Mouse (Mus musculus): Measurements from ENCODE around the gene Actn4.

Actn4 gene

DNA sequence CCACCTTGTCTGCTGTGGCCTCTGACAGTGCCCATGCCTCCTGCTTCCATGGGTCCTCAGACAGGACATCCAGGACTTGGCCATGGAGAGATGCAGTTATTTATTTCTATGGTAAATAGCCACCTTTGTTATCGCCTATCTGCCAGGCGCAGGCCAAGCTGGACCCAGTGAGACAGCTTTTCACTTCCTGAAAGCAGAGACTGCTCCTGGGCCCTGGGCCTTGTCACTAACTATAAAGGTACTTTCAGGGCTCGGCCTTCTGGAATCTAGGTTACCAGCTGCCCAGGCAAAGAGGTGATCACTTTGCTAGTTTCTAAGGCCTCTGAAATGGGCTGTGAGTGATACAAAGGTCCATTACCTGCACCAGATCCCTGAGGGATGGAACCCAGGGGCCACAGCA, 37.3 kb downstream of the Actn4 start:
- in situ Hi-C loops (cut with MboI): no loop called here

DNA sequence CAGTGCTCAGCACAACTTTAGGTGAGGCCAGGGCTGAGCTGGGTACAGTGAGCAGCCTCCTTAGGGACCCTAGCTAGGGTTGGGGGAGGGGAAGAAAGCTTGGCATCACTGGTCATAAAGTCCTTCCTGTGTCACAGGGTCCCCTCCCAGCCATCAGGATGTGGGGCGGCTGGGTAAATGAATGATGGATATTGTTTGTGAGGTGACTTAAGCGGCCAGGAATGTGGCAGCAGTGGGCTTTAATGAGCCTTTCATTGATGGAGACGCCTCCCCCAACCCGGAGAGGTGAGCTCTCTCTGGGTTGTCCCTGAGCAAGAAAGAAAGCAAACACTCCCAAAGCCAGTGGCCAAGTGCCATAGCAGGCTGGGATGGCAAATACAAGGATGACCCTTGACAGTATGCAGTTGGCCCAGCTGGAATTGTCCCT, 38.3 kb downstream of the Actn4 start:
- in situ Hi-C loops (cut with MboI): no loop called here

DNA sequence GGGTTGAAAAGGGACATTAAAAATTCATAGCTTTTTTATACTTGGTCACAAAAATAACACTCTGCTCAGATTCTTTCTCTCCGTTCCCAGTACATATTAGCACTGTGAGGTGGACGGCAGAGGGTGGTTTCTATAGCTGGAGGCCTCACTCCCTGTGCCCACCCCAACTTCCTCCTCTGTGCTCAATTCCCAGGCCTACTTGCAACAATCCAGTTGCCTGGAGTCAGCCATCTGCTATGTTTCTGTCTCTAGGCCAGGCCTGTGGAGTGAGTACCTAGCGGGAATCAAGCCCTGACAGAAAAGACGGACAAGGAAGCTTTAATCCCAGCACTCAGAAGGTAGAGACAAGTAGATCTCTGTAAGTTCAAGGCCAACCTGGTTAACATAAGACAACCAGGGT, 39.5 kb downstream of the Actn4 start:
- in situ Hi-C loops (cut with MboI): no loop called here

DNA sequence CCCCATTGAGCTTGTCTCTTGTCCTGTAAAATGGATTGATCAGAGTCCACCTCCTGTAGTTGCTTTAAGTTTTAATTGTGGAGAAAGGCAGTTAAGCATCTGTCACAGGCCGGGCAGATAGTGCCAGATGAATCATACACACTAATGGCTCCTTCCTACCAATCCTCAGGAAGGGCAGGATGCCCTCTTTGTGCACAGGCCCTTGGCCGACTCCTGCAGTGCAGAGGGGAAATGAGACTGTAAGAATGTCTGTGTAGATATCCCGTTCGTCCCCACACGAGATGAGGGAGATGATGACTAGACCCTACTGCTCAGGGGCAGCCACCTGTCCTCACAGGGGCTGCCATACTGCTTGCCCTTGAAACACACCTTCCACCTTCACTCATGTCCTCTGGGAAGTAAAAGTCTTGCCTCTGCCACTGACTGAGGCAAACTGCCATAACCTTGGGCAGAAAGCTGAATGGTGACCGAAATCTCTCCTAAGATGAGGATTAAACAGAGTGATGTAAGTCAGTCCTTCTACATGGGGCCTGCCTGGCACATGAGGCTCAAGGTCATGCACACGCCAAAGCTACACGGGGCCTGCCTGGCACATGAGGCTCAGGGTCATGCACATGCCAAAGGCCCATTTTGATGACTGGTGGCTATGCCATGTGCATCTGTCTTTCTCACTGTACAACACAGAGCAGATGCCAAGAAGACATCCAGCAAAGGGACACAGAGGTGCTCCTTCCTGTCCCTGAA, 40.2 kb downstream of the Actn4 start:
- in situ Hi-C loops (cut with MboI): no loop called here

DNA sequence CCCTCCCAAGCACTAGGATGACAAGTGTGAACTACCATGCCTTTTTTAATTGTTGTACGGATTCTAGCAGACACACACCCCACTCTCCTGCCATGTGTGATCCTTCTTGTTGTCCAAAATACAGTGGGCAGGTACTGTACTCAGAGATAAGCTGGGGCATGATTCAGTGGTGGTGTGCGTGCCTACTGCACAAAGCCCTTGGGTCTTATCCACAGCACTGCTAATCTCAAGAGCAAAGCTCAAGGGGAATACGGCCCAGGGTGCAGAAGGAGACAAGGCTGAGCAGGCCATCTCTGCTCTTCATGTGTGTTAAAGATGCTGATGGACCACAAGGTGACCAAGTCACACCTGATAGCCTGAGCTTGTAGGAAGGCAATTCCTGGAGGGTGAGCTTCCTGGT, 41.0 kb downstream of the Actn4 start:
- in situ Hi-C loops (cut with MboI): no loop called here

DNA sequence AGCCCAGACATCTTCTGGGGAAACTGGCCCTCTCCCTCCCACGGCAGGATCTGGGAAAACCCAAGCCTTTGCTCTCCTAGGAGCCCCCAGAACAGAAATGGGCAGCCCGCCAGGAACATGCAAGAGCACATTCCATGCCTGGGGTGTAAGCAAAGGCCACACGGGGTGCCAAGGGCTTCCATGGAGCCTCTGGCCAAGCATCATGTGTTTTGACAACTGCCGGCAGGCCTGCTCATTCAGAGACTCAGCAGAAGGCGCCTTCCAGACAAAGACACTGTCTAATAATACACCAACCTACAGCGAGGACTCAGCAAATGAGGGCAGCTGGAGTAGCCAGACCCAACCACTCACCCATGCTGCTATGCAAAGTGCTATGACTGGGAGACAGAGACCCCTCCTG, 42.3 kb downstream of the Actn4 start:
- in situ Hi-C loops (cut with MboI): no loop called here

DNA sequence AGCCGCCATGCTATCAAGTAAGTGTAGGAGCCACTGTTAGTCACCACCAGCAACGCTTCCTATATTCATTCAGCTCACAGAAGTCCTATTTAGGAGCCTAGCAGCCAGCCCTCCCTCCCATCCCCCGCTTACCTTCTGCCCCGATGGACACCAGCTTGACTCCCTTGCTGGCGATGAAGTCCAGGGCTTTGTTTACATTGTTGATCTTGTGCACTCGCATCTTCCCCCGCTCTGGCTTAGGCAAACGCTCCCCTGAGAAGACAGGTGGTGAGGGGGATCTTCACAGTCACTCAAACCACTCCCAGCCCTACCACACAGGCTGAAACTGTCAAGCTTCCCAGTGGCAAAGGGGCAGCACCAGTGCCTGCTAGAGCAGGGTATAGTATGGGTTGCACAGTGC, 43.6 kb downstream of the Actn4 start:
- in situ Hi-C loops (cut with MboI): no loop called here

DNA sequence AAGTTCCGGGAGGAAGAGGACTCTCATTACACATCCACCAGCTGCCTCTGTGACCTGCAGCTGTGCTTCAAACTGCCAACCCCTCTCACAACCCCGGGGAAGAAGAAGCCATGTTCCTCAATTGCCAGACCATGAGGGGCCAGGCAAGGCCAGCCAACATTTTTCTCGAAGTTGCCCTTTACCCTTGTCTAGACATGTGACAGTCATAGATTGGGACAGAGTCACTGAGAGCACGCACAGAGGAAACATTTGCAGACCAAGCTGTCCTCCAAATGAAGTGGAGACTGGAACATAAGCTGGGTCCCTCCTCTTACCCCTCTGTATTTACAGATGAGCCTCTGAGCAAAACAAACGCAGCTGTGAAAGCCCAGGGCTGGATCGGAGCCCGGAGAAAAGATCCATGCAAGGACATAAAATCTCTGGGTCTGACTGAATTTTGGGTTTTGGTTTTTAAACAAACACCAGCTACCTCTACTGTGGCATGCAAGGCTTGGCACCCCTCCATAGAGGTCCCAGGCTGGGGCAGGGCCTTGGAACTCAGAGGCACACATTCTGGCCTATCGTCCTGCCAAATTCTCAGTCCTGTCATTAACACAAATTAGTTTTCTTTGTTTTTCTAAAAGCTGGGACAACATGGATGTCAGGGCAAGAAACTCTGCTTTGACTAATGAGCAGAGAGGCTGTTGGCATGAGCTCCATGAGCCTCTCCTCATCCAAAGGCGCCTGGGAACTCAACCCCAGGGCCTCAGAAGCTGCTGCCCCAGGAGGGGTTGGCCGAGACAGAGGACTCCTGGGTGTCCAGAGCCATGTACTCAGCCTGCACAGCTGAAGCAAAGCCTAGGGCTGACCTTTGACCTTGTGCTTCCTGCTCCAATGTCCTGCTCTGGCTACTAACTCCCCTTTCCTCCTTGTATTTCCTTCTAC, 44.4 kb downstream of the Actn4 start:
- in situ Hi-C loops (cut with MboI): no loop called here

DNA sequence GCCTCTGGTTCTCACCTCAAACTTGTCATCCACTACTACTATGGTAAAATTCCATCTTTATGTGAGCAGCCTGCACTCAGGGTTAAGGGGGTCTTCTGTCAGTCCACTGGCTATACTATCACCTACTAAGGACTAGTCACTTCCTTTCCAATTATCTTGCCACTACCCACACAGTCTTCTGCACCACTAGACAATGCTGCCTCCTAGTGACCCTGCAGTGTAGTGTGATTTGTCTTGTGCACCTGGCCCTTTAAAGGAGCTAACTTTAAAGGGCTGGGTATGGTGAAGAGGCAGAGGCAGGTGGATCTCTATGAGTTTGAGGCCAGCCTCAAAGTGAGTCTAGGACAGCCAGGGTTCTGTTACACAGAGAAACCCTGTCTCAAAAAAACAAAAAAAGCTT, 45.6 kb downstream of the Actn4 start:
- in situ Hi-C loops (cut with MboI): no loop called here

DNA sequence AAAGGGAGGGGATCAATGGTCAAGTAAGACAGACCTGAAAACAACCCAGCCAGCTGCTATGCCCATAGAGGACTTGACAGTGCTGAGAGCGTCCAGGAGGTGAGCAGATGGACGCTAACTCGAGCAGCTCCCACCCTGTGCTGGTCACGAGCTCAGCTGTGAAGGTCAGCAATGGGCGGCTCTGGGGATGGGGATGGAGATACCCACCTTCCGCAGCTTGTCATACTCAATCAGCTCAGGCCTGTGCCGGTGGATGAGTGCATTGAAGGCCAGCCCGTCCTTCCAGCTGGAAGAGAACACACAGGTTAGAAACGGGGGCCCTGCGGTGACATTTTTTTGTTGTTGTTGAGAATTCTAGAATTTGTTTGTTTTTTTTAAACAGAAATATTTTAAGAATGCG, 49.0 kb downstream of the Actn4 start:
- in situ Hi-C loops (cut with MboI): no loop called here

DNA sequence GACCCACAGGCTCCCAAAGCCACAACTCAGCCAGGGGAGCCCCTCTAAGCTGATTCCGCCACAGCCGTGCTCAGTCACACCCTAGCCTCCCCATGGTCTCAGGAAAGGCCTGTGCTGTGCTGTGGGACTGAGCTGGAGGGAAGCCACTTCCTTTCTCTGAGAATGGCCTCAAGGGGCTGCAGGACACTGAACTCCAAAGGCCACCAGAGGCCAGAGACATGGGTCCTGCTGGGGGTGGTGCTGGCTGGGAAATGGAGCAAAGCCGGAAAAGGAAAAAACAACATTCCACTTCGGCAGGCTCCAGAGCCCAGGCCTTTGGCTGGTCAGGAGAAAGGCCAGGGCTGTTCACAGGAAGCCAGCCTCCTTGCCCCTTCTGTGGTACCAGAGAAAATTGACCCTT, 50.5 kb downstream of the Actn4 start:
- in situ Hi-C loops (cut with MboI): no loop called here

DNA sequence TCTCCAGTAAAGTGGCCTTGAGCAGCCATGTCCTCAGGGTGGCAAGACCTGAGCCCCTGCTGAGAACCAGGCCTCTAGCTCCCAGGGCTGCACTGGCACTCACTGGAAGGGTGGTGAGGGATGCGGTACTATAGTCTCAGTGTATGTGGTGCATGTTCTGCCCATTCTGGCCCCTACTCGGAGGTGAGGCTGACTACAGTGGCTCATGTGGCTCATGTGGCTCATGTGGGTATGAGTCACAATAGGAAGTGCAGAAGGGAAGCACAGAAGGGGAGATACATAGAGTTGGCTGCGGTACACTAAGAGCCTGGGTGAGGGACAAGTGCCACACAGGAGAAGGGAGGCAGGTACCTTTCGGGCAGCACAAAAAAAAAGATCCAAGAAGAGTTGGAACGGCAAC, 54.9 kb downstream of the Actn4 start:
- in situ Hi-C loops (cut with MboI): no loop called here

DNA sequence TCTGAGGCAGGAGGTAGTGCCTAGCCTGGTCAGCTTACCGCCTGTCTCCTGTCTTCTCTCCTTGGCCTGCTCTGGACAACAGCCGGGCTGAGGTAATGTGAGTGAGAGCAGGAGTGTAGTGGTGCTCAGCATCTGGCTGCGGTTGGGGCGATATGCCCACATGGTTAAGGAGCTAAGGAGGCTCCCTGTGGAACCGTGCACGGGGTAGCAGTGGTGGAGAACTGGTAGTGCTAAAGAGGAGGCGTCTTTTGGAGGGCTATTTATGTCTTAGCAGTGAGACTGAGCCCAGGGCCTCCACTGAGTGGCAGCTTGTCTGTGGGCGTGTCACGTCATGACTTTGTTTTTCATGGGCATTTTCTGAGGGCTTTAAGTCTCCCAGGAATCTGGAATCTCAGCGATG, 58.4 kb downstream of the Actn4 start:
- in situ Hi-C loops (cut with MboI): no loop called here

DNA sequence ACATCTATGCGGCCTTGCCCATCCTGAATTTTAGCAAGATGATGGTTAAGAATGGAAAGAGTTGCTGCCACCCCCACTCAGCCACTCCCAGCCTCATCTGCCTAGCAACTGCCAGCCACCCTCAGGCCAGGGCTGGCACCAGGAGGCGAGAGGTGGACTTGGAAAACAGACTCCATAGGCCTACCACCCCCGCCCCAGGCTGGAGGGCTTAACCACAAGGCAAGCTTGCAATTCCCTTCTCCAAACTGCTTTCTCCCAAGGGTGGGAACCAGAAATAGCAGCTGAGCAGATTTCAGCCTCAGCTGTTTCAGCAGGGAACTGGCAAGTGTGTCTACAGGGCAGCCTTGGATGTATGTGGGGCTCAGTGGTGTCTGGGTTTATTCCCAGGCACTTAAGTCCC, 59.3 kb downstream of the Actn4 start:
- in situ Hi-C loops (cut with MboI): no loop called here

DNA sequence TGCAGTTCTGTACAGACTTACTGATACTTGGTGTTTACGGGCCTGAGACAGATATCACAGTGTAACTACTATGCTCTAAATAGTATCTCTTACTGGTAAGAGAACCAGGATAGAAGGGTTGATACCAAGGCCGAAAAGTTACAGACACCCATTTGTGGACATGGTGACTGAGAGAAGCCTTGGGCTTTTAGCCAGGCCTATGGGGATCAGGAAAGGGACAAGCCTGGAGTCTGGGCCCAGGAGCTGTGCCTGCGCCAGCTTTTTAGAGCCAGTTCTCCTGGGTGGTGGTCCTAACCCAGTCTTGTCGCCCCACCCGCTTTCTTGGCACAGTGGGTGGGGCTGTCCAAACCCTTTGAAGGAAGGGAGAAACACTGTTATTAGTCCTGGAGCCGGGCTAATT, 60.0 kb downstream of the Actn4 start:
- in situ Hi-C loops (cut with MboI): no loop called here

DNA sequence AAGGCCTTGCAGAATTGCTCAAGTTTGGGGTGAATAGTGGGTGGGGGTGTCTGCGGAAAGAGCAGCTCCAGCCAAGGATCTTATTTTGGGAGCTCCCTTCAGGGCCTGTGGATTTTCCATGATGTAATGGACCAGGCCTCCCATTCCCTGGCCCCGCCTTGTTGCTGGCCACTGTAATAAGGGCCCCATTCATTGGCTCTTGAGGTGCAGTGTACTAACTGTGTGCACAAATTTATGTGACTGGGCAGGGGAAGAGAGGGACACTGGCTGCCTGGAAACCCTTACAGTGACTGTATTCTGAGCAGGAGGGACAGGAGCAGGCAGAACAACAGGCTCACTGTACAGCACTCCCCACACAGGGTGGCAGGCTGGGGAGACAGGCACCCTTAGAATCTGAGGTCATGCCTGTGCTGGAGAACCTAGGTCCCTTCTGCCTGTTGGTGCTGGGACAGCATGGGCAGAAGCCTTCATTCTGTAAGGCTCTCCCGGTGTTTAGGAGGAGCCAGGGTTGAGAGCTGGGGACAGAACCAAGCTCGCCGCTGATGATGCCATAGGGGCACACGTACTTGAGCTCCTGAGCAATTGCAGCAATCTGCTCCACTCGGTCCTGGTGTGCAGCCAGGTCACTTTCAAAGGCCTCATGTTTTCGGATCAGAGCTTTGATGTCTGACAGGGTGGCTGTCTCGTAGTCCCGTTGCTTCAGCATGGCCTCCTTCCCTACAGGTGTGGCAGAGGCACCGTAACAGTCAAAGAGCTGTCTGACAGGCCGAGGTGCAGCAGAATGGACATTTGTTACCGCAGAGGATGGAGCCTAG, 60.6 kb downstream of the Actn4 start:
- in situ Hi-C loops (cut with MboI): no loop called here

DNA sequence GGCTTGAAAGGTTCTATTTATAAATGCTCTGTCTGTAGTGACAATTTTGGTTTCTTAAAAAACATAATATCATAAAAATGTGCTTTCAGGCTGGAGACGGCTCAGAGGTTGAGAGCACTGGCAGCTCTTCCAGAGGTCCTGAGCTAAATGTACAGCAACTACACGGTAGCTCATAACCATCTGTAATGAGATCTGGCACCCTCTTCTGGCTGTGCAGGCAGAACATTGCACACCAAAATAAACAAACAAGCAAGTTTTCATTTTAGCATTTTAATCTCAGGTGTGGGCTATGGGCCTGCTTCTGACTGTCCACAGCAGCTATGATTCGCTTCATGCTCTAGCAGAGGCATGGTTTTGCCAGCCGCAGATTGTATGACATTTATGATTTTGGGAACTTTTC, 62.2 kb downstream of the Actn4 start:
- in situ Hi-C loops (cut with MboI): no loop called here

DNA sequence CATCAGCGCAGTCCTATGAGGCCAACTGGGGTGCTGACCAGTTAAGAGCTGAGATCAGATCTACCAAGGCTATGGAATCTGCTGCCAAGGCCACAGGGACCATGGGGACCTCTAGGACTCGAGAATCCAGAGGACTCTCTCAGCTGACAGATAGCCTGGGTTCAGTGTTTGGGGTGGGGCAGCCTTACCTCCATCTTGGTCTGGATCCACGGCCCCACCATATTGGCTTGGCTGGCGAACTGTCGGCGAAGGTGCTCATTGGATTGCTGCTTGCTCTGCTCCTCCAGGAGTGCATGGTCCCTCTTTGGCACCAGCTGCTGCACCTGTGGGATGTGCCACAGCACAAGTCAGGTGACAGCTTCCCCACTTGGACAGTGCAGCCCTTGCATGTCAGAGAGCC, 64.5 kb downstream of the Actn4 start:
- in situ Hi-C loops (cut with MboI): no loop called here

DNA sequence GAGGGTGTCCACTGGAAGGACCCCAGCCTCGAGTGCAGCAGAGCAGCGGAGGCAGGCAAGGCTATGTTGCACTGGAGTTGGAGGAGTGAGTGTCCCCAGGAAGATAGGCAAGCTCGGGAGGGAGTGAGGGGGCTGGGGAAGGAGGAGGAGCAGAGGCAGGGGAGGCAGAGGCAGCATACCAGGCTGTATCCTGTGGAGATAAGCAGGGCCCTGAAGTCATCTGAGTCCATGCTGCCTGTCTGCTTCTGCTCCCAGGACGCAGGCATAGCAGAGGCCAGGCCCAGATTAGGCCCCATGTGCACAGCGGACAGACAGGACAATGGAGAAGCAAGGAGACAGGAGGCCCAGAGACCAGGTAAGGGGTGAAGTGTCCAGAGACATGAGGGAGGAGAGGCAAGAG, 67.2 kb downstream of the Actn4 start:
- in situ Hi-C loops (cut with MboI): no loop called here

DNA sequence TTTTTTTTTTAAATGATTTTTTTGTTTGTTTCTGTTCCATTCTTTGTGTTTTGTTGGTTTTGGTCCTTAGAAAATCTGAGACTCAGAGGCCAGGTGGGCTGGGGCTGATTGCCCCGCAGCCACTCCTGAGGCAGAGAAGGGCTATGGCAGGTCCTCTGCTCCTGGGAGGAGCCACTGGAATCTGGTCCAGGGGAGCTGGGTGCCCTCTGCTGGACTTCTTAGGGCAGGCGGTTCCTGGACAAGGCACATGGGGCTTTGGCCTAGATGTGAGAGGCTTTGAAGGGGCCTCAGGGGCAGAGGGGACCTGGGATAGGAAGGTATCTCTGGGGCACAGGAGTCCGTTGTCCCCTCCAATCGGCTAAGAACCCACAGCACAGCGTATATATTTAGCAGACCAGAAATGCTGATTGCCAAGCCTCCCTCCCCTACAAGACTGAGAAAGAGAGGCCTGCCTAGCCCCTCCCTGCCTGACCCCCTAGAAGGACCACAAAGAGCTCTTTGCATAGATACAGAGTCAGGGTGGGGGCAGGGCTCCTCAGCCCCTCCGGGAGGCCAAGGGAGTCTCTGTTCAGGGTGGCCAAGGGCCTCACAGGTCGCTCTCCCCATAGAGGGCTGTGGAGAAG, 68.4 kb downstream of the Actn4 start:
- in situ Hi-C loops (cut with MboI): no loop called here

DNA sequence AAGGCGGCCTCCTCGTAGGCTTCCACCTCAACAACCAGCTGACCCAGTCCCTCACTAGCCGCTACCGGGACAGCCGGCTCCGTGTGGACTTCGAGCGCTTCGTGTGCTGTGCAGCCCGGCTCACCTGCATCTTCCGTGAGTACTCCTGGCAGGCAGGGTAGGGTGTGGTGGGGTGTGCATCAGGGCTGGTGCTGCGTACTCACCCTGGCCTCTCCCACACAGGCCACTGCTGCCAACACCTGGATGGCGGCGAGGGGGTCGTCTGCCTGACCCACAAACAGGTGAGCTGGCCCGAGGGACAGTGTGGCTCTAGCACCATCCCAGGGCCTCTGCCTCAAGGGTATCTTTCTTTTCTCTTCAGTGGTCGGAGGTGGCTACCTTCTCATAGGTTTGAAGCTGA, 69.5 kb downstream of the Actn4 start:
- in situ Hi-C loops (cut with MboI): no loop called here

DNA sequence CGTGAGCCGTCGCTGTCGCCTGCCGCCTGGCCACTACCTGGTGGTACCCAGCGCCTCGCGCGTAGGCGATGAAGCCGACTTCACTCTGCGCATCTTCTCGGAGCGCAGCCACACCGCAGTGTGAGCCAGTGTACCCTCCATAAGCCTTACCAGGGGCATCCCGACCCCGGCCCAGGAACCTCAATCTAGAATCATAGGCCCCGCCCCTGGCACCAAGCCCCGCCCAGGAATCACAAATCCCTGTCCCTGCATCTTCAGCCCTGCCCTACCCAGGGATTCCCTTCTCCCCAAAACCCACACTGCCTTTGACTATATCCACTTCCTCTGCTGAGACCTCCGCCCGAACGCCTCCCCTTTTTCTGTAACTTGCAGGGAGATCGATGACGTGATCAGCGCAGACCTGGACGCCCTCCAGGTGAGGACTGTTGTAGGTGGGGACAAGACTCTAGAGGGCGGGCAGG, 73.4 kb downstream of the Actn4 start:
- in situ Hi-C loops (cut with MboI): no loop called here
